Mouse (Mus musculus) fibroblast of lung, adult 2 months (primary cell): Measurements from ENCODE around the gene Smc6.

Experiments
- DNase-seq: peaks from one replicate; pipeline ENCODE4 v3.0.0-alpha.2; 2011; ENCODE audit warnings: low read depth

The Smc6 gene

DNA sequence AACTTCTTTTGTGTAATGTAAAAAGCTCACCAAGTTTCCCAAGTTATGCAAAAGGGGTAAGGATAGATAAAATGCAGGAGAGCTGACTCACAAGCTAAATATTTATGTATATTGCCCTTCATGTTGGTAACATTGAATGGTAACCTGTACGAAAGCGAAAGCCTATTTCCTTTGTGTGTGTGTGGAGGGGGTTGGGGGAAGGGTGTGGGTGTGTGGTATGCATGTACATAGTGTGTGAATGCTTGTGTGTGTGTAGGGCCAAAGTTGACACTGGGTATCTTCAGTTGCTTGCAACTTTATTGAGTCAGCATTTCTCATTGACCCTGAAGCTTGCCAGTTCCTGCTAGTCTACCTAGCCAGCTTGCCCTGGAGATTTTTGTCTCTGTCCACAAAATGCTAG lies 15.9 kb downstream of the Smc6 start:
- DNase-seq = no peak

DNA sequence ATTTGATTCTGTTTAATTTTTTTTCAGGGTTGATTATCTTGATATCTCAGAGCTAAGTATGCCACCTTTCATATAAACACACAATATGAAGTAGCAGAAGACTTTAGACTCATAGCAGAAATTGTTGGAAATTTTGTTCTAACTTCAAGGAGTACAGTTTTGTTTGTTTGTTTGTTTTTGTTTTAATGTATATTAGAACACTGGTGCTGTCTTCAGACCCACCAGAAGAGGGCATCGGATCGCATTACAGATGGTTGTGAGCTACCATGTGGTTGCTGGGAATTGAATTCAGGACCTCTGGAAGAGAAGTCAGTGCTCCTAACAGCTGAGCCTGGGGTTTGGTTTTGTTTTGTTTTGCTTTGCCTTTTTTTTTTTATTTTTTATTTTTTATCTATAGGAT lies 20.7 kb downstream of the Smc6 start:
- DNase-seq = no peak

DNA sequence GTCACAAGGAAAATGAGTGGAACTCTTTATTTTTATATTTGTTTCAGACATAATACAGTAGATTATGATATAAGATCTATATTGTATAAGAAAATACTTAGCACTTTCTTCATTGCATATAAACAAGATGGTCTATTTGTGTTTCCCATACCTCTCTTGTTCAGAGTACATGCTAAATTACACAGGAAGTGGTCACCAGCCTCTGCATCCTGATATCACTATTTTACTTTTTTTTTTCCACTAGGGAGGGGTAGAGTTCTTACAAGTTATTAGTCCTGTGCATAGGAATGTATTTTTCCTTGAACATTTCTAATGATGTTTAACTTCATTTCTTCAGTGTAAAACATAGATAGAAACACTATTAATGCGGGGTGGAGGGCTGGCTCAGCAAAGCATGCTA lies 35.2 kb downstream of the Smc6 start:
- no peak for DNase-seq

DNA sequence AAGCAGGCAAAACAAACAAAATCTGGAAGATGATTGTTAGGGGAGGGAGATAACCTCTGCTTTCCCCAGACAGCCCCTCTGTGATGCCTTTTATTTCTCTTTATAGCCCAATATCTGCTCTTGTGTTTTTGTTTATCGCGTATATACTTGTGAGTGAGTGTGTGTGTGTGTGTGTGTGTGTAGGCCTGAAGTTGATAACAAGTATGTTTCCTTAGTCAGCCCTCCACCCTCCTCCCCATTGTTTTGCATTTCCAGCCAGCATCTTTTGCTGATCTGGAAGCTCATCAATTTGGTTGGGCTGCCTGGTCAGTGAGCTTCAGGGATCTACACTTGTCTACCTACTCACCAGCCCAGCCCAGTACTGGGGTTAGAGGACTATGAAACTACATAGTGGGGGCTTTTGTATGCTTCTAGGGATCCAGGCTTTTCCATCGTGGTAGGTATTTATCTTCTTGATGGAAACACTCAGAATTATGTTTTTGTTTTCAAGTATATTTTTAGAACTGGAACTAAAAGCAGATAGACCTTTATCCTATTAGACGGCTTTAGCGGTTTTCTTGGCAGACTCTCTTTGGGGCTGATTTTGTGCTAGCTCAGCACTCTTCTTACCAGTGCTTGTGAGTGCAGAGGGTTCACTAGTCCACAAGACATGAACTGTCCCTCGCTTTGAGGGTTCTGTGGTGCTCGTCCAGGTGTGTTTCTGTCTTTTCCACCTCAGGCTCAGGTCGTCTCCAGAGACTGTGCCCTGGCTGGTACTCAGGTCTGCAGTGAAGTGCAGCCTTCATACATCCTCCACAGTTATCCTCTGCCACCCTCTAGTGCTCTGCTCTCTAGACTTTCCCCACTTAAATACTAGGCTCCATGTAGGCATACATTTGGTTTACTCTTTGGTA lies 41.3 kb downstream of the Smc6 start:
- DNase-seq = no peak

DNA sequence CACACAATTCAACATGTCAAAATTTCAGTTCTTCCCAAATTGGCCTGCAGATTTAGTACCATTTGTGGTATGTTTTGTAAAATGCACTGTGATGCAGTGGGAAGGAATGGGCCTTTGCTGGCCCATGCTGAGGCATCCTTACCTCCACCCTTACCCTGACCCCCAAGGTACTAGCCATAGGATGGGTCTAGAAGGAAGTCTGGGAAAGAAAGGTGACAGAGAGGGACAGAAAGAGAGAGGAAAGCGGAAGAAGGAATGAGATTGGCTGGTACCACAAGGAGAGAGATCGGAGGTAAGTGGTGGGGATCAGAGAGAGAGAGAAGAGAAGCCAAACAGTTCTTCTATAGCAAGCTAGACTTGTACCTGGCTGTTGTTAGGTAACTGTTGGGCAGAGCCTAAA lies 45.4 kb downstream of the Smc6 start:
- DNase-seq = no peak

DNA sequence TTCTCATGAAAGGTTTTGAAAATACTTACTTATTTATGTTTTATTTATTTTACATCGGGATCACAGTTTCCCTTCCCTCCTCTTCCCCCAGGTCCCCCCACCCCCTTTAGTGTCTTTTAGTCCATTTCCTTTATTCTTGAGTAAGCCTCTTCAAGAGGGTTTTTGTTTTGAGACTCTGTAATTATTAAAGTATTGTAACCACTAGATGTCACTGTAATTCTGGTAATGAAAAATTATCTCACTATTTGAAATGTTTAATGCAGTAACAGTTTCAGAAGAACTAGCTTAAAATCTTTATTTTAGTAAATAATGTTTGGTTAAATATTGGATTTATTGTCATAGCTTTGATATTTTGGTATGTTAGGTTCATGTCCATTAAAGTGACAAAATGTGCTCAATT lies 48.2 kb downstream of the Smc6 start:
- DNase-seq = no peak

DNA sequence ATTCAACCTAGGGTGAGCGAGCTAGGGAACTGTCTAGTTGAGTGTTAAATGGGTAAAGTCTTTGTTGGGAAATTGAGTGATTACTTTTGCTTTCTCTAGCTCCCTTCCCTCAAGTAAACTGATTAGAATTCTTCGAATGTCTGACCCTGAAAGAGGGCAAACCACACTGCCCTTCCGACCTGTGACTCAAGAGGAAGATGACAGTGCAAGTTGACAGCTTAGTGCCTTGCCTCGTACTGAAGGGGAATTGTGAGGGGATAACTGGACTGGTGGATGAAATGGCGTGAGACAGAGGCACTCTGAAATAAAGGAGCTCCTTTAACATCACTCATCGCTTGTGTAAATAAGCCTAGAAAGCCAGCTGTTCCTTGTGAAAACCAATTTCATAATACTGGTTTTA lies 52.0 kb downstream of the Smc6 start:
- no peak for DNase-seq

DNA sequence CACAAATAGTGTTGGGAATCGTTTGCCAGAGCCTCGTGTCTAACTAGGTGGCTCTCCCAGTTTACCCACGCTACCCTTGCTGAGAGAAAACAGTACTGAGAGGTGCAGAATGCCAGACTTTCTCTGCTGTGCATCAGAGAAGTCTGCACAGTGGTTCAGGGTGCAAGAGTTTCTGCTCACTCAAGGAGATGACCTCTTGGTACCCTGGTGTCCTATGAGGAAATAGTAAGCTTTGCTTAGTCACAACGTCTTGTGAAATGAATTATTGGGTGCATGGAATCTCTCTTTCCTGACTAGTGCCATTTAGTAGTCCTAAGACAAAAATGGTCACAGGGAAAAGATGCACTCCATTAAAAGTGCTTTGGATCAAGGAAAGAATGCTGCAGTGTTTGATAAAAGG lies 58.8 kb downstream of the Smc6 start:
- no peak for DNase-seq

DNA sequence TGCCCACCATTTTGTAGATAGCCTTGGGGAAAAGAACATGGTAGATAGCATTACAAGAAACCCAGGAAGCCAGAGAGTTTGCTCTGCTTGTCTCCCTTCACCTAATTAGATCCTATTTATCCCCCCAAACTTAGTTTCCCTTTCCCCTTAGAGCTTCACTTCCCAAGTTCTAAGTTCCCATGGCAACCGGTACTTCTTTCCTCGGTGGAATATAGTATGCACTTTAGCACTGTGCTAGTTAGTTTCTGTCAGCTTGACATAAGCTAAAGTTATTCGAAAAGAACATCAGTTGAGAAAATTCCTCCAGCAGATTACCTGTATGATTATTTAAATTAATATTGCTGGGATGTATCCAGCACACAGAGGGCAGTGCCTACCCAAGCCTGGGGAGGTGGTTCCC lies 60.8 kb downstream of the Smc6 start:
- DNase-seq = no peak

DNA sequence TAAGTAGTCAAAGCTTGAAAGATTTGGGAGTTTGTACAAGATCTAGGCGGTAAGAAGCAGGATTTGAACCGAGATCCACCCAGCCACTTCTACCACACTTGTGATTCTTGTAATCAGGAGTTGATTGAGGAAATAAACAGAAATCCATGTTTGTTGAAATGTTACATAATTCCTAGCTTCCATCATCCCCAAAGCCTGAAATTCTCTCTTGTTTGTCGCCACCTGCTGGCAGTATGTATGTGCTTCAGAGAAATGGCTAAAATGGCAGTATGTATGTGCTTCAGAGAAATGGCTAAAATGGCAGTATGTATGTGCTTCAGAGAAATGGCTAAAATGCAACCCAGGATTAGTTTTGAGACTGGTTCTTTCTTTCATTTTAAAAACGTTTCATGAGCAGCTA lies 71.2 kb downstream of the Smc6 start:
- DNase-seq = no peak

DNA sequence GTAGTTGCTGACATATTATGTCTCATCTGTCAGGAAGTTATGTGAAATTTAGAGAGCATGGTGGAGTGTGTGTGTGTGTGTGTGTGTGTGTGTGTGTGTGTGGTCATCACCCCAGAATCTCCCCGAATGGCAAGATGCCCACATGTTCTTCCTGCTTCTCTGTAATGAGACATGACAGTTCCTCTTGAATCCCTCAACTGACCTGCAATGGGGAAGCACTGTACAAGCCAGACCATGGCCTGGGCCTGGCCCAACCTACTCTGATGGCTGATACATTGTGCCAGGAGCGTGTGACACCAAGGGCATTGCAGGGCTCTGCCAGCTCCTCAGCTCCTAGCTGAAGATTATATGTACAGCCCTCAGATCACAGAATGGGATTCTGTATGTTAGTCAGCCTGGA lies 72.6 kb downstream of the Smc6 start:
- no peak for DNase-seq

DNA sequence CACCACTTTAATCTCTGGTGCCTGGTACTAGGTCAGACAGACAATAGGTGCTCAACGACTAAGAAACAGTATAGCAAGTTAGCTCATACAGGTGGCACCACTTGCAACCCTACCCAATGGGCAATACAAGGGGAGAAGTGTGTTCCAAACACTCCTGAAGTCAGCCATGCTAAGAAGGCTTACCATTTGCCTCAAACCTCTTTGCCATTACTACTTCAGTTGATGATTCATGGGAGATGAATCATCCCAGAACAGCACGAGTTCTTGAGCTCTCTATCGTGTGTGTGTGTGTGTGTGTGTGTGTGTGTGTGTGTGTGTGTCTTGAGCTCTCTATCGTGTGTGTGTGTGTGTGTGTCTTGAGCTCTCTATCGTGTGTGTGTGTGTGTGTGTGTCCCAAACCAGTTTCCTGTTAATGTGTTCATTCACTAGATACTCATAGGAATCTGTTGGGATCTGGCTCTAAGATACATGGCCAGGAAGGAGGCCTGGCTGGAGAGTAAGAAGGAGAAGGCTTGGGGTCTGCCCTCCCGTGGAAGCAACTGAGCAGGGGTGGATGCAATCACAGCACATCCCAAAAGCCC lies 76.4 kb downstream of the Smc6 start:
- no peak for DNase-seq

DNA sequence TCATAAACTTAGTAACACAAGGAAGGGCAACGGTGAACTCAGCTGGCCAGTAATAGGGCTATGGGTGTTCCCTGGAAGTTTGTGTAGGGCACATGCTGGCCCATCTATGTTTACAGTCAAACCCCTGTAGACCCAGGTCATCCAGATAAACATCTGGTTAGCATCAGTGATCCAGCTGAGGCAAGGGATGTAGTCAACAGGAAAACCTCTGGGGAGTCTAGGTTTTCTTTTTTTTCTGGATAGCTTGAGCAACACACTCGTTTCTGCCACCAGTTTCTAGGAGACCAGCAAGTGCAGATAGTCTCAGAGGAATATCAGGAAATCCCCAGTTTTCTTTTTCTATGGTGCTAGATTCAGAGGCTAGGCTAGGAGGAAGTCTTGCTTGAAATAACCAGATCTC lies 80.3 kb downstream of the Smc6 start:
- DNase-seq = no peak

DNA sequence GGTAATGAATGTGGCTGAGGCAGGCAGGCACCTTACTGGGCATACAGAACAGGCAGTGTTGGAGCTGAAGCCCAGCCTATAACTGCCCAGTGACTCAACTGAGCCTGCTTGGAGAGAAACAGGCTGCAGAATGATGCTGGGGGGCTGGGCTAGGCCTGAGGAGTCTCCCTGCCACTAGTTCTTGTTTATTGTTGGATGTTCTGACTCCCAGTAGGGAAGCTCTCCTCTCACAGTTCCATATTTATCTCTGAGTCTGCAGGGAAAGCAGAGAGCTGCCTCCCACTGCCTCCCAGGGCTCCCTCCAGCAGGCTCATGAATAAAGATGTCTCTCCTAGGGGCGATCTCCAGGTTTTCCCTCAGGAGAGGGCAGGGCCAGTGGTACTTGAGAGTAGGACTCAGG lies 82.7 kb downstream of the Smc6 start:
- DNase-seq = no peak

DNA sequence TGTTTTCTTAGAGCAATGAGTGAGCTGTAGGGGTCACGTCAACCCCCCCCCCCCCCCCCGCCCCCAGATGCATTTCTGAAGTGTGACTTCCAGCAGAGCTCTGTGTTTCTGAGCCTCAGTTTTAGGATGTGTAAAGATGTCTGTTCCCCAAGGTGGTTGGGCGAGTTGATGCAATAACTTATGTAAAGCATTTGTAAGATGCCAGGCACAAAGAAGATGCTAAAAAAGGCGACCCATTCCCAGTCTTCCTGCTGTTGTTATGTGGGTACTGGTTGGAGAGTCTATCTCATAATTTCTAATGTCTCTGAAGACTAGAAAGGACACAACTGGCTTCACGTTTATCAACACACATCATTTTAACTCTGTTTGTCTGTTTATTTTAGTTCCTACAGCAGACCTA lies 84.2 kb downstream of the Smc6 start:
- no peak for DNase-seq

DNA sequence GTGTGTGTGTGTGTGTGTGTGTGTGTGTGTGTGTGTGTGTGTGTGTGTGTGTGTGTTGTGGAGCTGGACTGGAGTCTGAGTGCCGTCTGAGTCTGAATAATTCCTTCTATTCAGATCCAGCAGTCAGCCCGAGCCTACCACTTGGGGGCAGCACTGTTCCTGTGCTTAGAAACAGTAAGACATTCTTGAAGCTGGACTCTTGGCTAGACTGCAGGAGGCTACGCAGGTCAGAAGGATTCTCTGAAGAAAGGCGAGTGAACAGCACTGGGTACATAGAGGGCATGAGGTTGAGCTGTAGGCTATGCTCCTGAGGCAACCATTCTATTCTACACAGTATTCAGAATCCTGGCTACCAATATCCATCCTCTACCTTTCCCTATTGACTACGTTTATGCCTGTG lies 85.2 kb downstream of the Smc6 start:
- DNase-seq = peak; percentile 35

DNA sequence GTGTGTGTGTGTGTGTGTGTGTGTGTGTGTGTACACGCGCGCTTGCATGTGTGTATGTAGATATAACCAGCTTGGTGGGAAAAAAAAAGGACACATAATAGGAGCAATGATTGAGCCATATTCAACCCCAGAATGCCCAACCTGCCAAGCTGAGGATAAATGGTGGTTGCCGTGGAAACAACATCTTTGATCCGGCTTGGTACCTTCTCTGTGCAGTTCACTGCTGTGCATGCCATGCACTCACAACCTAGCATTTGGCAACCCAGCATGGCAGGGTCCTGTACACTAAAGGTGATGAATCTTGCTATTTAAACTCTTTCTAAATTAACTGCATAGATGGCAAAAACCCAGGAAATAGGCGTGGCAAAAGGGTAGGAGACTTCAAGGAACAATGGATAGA lies 96.7 kb downstream of the Smc6 start:
- DNase-seq = no peak

DNA sequence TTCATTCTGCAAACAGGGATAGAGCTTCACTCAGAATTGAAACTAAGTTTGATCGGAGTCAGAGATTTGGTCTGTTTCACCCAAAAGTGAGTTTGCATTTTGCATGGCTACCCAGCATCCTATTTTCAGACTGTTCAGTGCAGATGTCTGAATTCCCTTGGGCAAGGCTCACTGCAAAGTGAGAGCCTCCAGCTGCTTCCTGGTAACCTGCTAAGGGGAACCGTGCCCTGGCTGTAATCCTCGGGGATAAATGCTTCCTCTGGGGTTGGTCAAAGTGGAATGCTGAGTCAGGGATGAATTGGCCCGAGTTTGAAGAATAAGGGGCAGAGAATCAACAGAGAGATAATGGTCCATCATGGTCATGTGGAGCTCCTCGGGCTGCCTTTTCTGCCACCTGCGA lies 99.2 kb downstream of the Smc6 start:
- no peak for DNase-seq

DNA sequence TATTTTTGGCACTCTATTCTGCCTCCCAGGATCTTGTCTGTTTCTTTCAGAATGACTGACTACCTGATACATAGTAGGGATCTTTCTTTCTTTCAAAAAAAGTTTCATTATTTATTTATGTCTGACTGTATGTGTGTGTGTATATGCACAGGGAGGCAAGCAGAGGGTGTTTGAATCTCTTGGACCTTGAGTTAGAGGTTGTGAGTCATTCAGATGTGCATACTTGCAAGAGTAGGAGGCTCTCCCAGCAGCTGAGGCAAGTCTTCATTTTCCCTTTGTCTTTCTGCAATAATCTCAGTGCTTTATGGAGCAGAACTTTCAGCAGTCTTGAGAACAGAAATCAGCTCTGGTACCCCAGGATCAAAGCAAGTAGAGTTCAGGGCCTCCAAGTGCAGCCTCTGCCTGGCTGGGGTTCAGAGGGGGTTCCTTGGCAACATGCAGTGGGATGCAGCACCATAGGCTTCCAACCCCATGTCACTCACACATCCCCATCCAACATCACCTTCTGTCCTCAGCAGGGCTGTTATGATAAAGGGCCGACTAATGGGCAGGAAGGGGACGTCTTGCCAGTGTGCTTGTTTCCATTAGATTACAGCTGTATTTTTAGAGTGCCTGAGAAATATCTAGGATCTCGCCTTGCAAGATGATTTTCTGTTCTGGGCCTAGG lies 101.5 kb downstream of the Smc6 start:
- no peak for DNase-seq
